Mouse (Mus musculus) splenic B cell, adult 2 months (primary cell): Measurements from ENCODE around the gene Slc27a5.
A peak's percentile ranks its signal among the peaks of the same experiment; 100 is the strongest.

ENCODE experiments used
- DNase-seq: peaks from one replicate; pipeline ENCODE4 v3.0.0-alpha.2; 2011; ENCODE audit warnings: low read depth, low spot score
- H3K27me3 ChIP-seq: 2 replicates; pipeline ENCODE4 v1.6.1; 2012; ENCODE audit warnings: mild to moderate bottlenecking, low read length, moderate library complexity, mixed read lengths; ENCODE audit not compliant: control insufficient read depth, poor library complexity, insufficient read depth, severe bottlenecking
- H3K36me3 ChIP-seq: 2 replicates; pipeline ENCODE4 v1.6.1; 2012; ENCODE audit warnings: mild to moderate bottlenecking, low read length, moderate library complexity, mixed read lengths; ENCODE audit not compliant: control insufficient read depth, poor library complexity, insufficient read depth, severe bottlenecking

The Slc27a5 gene

DNA sequence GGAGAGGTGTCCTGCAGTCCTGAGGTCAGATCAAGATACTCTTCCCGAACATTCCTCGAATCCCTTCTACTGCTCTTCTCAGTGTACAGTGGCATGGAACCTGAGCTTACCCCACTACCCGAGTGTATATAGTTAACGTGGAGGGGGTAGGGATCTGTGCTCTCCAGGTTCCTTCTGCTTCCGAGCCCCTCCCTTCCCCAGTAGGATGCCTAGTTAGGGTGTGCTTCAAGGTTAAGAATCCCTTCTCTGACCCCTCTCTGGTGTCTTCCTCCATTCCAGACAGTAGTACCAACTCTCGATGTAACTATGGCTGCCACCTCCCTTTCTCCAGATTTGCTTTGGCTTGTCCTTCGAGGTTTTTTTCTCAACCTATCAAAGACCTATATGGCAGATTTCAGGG is 17.7 kb downstream of the Slc27a5 start:
- no peaks in the 10 kb centered on the region for H3K27me3 ChIP-seq
- DNase-seq = no peak
- H3K36me3 ChIP-seq = no peaks in the 10 kb centered on the region; the same call in 1 of the 2 replicates

DNA sequence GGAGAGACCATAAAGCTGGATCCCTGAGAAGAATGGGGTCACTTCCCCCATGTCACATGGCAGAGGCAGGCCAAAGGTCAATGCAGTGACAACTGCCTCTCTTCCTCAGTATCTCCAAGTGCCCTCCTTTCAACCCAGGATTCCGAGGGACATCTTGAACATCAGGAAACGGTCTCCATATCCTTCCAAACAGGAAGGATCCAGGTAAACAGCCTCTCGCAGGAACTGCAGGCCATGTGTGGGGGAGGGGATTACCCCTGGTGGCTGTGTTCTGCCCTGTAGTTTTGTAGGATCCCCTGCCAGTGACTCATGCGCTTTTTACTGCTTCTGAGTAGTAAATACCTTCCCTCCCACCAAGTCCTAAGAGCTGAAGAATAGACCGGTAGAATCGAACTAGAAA is 18.2 kb downstream of the Slc27a5 start:
- no peaks in the 10 kb centered on the region; the same call in 1 of the 2 replicates for H3K36me3 ChIP-seq
- DNase-seq = no peak
- no peaks in the 10 kb centered on the region for H3K27me3 ChIP-seq

DNA sequence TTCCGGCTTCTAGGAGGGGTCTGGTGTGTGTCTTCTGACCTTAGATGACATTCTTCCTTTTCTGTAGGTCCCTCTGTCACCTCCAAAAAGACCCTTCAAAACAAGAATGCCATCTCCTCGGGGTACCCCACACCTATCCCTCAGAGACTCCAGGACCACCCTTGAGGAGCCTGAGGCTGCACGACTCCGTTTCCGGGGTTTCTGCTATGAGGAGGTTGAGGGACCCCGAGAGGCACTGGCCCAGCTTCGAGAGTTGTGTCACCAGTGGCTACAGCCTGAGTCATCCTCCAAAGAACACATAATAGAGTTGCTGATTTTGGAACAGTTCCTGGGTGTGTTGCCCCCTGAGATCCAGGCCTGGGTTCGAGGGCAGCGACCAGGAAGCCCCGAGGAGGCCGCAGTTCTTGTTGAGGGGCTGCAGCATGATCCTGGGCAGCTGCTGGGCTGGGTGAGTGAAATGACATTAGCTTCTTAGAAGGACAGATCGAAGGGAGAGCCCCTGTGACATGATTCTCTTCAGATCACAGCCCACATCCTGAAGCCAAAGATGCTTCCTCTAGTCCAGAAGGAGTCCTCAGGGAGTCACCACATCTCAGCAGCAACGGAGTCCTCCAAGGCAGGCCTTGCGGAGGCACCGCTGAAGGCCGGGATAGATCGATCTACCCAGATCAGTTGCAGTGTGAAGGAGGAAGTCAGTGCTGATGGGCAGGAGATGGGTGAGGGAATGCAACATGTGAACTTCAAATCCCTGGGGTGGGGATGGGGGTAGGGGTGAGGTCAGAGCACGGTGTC is 18.9 kb downstream of the Slc27a5 start:
- no peaks in the 10 kb centered on the region for H3K27me3 ChIP-seq
- no peaks in the 10 kb centered on the region; the same call in 1 of the 2 replicates for H3K36me3 ChIP-seq
- DNase-seq = peak; percentile 8

DNA sequence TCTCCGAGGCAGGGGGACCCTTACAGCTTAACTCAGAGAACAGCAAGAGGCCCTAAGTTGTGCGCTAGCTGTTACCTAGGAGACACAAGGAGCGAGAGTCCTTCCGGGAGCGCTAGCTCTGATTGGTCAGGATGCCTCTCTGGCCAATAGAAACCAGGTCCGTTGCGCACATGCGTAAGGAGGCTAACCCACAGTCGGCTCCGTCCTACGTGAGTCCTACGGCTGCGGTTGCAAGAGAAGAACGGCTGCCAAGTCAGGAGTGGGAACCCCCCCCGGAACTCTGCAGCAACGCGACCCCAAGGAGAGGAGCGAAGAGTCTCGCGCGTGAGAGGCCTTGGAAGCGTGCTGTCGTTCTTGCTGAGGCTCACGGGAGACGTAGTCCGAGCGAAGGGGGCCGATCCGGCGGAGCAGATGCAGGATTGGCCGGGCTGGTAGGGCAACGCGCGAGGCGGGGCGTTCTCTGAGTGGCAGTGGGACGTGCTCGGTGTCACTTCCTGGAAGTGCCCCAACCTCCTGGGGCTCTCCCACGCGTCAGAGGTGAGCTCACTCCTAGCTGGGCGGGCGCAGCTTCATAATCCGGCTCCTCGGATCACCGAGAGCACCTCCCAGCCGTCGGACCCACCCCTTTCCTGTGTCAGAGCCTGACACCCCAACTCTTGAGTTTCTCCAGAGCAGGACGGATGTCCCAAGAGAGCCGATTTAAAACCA is 20.2 kb downstream of the Slc27a5 start, which contains the start of gene Zfp446:
Zfp446 (plus strand) TSS at position 167 of the 708 bp plus-strand sequence.
- H3K36me3 ChIP-seq = no peaks in the 10 kb centered on the region; the same call in 1 of the 2 replicates
- DNase-seq = peak; percentile 98

DNA sequence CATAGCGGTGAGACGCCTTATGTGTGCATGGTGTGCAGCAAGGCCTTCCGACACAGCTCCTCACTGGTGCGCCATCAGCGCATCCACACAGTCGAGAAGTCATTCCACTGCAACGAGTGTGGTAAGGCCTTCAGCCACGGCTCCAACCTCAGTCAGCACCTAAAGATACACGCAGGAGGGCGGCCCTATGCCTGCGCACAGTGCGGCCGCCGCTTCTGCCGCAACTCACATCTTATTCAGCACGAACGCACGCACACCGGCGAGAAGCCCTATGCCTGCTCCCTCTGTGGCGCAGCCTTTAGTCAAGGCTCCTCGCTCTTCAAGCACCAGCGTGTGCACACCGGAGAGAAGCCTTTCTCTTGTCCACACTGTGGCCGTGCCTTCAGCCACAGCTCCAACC is 27.1 kb downstream of the Slc27a5 start:
- Histone ChIP-seq H3K27me3 (no peaks in the 10 kb centered on the region), H3K36me3 (peaks cover 4% of the 10 kb centered on the region; the same call in 1 of the 2 replicates)
- DNase-seq = no peak

More for the DNA sequence above, 20.2 kb downstream of the Slc27a5 start, which contains the start of gene Zfp446:
- no peaks in the 10 kb centered on the region for H3K27me3 ChIP-seq

DNA sequence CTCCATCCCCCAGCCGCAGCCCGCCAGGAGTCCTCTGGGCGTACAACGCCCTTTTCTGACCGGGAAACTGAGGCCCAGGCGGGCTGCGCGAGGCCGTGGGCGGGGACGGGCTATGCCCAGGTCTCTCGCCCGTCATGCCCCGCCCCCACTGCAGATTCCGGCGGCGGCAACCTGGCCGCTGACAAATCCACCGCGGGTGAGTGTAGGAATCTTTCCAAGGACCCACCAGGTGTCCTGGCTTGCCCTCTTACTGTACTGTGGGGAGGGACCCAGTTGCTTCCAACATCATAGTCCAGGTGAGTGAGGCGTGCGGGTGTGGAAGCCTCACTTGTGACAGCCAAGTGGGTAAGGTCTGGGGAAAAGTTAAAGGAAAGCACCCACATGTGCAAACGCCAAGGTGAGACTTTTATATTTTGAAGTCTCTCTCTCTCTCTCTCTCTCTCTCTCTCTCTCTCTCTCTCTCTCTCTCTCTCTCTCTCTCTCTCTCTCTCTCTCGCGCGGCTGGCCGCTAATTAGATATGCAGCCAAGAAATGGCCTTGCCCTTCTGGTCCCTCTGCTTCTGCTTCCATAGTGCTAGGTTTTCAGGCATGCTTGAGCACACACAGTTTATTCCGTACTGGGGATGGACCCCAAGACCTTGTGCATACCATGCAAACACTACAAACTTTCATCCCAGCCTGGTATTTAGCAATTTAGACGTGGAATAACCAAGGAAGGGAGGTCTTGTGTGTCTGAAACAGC is 31.7 kb downstream of the Slc27a5 start:
- DNase-seq = peak; percentile 41
- no peaks in the 10 kb centered on the region for H3K27me3 ChIP-seq
- peaks cover 2% of the 10 kb centered on the region; the same call in 1 of the 2 replicates for H3K36me3 ChIP-seq

DNA sequence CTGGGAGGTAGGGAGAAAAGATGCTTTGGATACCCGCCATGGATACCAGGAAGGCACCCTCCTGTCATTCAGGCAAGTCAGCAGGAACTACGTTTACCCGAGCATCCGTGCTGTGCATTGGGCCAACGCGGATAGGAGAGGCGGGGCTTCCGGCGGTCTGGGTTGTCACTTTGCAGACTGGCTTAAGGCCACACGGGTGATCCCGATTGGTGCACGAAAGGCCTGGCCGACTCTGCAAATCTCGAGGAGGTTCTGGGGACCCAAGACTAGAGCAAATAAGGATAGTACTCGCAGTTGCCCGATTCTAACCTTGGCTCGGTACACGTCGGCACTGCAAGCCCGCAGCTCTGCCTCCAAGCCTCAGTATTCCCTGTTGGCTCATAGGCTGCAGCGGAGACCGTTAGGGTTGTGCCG is 32.3 kb downstream of the Slc27a5 start, which contains the start of gene Zfp324:
Zfp324 (plus strand) TSS at position 161 of the 414 bp plus-strand sequence.
- Histone ChIP-seq H3K27me3 (no peaks in the 10 kb centered on the region), H3K36me3 (peaks cover 2% of the 10 kb centered on the region; the same call in 1 of the 2 replicates)
- peak; percentile 87 for DNase-seq

DNA sequence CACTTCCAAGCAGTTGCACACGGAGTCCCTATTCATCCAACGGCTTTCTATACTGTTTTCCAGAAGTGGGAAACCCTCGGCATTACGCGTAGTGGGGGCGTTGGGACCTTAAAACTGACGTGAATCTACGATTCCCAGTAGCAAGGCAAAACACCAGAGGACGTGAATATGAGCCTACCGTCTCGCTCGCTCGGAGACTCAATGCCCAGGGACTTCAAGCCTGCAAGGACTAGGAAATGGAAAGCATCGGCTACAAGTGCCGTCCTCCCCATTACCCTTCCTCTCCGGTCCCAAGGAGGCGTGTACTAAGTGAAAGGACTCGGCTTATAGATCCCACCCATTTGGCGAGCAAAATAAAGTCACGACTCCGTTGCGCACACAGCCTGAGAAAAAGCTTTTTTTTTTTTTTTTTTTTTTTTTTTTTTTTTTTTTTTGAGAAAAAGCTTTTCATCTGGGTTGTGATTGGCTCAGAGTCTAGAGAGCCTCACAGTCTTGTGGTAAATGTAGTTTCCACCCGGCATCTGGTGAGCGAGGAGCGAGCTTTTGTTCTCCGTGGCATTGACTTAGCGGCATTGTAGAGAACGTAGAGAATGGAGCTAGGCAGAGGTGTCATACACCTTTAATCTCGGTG is 36.4 kb downstream of the Slc27a5 start:
- DNase-seq = peak; percentile 81
- Histone ChIP-seq H3K36me3 (no peaks in the 10 kb centered on the region), H3K27me3 (no peaks in the 10 kb centered on the region)

DNA sequence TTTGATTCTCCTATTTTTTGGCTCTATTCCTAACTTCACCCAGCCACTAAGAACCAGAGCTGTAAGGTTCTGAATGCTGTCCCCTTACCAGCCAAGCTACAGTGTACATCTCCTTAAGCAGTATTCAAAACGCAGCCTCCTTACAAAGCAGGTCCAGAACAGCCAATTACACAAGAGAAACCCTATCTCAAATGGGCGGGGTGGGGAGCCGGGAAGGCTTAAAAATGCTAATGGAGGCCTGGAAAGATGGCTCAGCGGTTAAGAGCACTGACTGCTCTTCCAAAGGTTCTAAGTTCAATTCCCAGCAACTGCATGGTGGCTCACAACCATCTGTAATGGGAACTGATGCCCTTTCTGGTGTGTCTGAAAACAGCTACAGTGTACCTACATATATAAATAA is 38.3 kb downstream of the Slc27a5 start:
- Histone ChIP-seq H3K36me3 (no peaks in the 10 kb centered on the region), H3K27me3 (no peaks in the 10 kb centered on the region)
- no peak for DNase-seq

DNA sequence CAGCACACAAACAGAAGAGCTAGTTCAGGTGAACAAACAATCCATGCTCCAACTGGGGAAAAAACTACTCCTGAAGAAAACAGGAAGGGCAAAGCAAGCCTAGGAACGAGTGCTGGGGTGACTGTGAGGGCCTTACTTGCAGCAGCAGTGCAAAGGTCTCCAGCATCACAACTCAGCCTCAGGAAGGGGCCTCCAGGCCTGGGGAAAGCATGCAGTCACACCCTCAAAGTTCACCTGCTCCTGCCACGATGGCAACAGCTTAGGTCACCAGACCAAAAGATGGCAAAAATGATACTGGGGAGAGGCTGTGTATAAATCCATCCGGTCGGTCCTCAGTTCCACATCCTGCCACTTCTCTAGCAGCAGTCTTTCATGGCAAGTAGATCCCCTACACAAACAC is 39.0 kb downstream of the Slc27a5 start:
- H3K27me3 ChIP-seq = no peaks in the 10 kb centered on the region
- H3K36me3 ChIP-seq = no peaks in the 10 kb centered on the region
- DNase-seq = no peak

DNA sequence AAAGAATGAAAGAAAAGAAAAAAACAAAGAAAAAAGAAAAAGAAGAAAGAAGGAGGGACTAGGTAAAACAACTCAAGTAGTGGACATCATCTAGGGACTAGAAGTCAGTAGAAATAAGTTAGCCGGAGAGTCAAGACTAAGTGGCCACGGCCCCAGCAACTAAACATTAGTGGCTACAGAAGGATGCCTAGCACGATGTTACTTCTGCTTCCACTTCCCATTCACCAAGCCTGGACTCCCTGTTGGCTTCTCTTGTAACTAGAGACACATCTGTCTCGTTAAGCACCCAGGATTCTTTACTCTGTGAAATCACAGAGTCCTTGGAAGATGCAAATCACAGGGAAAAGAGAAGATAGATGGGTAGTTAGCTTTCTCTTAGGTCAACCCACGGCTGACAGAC is 40.5 kb downstream of the Slc27a5 start:
- DNase-seq = no peak
- Histone ChIP-seq H3K36me3 (no peaks in the 10 kb centered on the region), H3K27me3 (no peaks in the 10 kb centered on the region)

DNA sequence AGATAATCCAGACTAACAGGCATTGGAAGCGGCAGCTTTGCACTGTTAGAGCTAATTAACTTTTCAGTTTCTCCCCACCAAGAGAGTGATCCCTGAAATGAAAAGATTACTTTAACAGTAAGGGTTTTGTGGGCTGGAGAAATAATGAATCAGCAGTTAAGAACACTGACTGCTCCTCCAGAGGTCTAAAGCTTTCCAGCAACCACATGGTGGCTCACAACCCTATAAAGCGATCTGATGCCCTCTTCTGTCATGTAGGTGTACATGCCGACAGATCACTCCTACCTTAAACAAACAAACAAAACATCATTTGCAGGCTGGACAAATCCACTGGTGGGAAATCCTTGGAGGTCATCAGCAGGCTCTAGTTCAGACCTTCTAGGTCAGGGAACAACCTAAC is 43.1 kb downstream of the Slc27a5 start:
- peak; percentile 22 for DNase-seq
- H3K27me3 ChIP-seq = no peaks in the 10 kb centered on the region

DNA sequence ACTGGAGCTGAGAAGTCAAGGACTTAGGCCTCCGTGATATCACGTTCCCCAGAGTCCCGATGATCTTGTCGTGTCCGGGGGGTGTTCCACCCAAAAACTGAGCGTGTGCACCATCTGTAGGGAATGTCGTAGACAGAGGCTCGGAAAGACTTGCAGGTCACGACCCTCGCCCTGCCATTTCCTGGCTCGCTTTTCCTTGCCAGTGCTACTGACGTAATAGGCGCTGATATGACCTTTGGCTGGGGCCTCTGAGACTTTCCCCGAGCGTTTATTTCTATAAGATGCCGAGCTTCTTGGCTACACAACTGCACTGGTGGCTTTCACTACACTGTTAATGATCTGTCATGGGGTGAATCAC is 48.1 kb downstream of the Slc27a5 start:
- no peaks in the 10 kb centered on the region for H3K27me3 ChIP-seq
- no peaks in the 10 kb centered on the region for H3K36me3 ChIP-seq
- DNase-seq = no peak

More for the DNA sequence above, 43.1 kb downstream of the Slc27a5 start:
- no peaks in the 10 kb centered on the region for H3K36me3 ChIP-seq
